Mouse (Mus musculus) adrenal gland, adult 2 months (tissue): ENCODE measurements around the gene Gls. TPM values are rescaled to one million over a fixed set of nuclear protein-coding genes. Genes with fewer than 3 reads are reported as not detected.

Experiments used
- DNase-seq: peaks from one replicate; pipeline ENCODE4 v3.0.0; 2021
- polyA plus RNA-seq: library from polyadenylated mRNA; depleted of rRNA; stranded (reverse); fragments of >200 nt; gene quantifications from 2 replicates; pipeline ENCODE4 v1.2.3, GENCODE M21; 2012
- total RNA-seq, 2 experiments: library from RNA; stranded (reverse); gene quantifications; 2 replicates each; pipeline ENCODE4 v1.2.3; 2021

Gene Gls
- total and polyA plus RNA-seq, 3 experiments, result 14.2 to 94.1 (median 69.1) TPM

GRCm38 (mm10) chr1:52248899-52249556 lies 16.0 kb upstream of the Gls start:
- DNase-seq, result no peak

- no peak for DNase-seq
Measured at GRCm38 (mm10) chr1:52242270-52242669, 9.2 kb upstream of the Gls start.

- DNase-seq, result no peak
Measured at GRCm38 (mm10) chr1:52232766-52233140, 279 bp downstream of the Gls start.

- DNase-seq, result peak; percentile 83
Measured at GRCm38 (mm10) chr1:52231939-52232765, 880 bp downstream of the Gls start.

- no peak for DNase-seq
Measured at GRCm38 (mm10) chr1:52230404-52230803, 2.6 kb downstream of the Gls start.

- DNase-seq, result no peak
Measured at GRCm38 (mm10) chr1:52228178-52228577, 4.9 kb downstream of the Gls start.

GRCm38 (mm10) chr1:52226416-52226815 lies 6.6 kb downstream of the Gls start:
- DNase-seq, result no peak

- DNase-seq, result no peak
Measured at GRCm38 (mm10) chr1:52216766-52217165, 16.3 kb downstream of the Gls start.

GRCm38 (mm10) chr1:52182992-52183391 lies 50.0 kb downstream of the Gls start:
- DNase-seq, result no peak

- no peak for DNase-seq
Measured at GRCm38 (mm10) chr1:52181994-52182393, 51.0 kb downstream of the Gls start.

- no peak for DNase-seq
Measured at GRCm38 (mm10) chr1:52179939-52180568, 53.0 kb downstream of the Gls start.

GRCm38 (mm10) chr1:52176999-52177398 lies 56.0 kb downstream of the Gls start:
- no peak for DNase-seq

- no peak for DNase-seq
Measured at GRCm38 (mm10) chr1:52175983-52176382, 57.0 kb downstream of the Gls start.

- DNase-seq, result no peak
Measured at GRCm38 (mm10) chr1:52175321-52175720, 57.7 kb downstream of the Gls start.

GRCm38 (mm10) chr1:52171271-52171670 lies 61.8 kb downstream of the Gls start:
- DNase-seq, result no peak

- no peak for DNase-seq
Measured at GRCm38 (mm10) chr1:52170747-52171146, 62.3 kb downstream of the Gls start.

GRCm38 (mm10) chr1:52170057-52170456 lies 63.0 kb downstream of the Gls start:
- DNase-seq, result peak; percentile 45

- DNase-seq, result no peak
Measured at GRCm38 (mm10) chr1:52166652-52167220, 66.3 kb downstream of the Gls start.

GRCm38 (mm10) chr1:52163707-52164457 lies 69.2 kb downstream of the Gls start:
- DNase-seq, result no peak

- DNase-seq, result peak; percentile 46
Measured at GRCm38 (mm10) chr1:52161151-52161550, 71.9 kb downstream of the Gls start.

- DNase-seq, result peak; percentile 74
Measured at GRCm38 (mm10) chr1:52158490-52159381, 74.3 kb downstream of the Gls start.
